Mouse (Mus musculus) heart, adult 11 months (tissue): ENCODE measurements around the gene Cdk5rap1.

Experiments used
- DNase-seq: peaks from one replicate; pipeline ENCODE4 v3.0.0; 2022

Gene Cdk5rap1

GRCm38 (mm10) chr2:154372842-154373500 lies at the start of gene Cdk5rap1:
Gene Cdk5rap1 (minus strand): TSS chr2:154373010.
- no peak for DNase-seq

DNA sequence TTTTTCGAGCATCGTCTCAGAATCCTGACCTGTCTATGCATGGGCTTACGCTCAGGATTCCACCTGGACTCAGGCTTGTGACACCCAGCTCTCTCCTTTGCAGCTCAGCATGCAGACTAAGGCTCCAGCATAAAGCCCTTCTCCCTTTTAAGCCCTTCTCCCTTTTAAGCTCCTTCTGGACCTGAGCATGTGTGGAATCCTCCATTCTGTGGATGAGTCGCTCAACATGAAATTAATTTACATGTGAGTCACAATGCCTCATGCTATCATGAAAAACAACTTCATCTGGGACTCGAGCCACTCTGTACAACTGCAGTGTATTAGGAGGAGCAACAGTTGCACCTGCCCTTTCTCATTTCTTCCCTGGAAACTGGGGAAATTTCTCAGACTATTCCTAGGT lies 49.4 kb upstream of the Cdk5rap1 start:
- DNase-seq: no peak

- no peak for DNase-seq
Observed at GRCm38 (mm10) chr2:154420942-154421731, 48.3 kb upstream of the Cdk5rap1 start.

- no peak for DNase-seq
Observed at GRCm38 (mm10) chr2:154419631-154420515, 47.1 kb upstream of the Cdk5rap1 start.

- DNase-seq: peak; percentile 76
Observed at GRCm38 (mm10) chr2:154418001-154418400, 45.2 kb upstream of the Cdk5rap1 start.

- peak; percentile 70 for DNase-seq
Observed at GRCm38 (mm10) chr2:154417107-154417506, 44.3 kb upstream of the Cdk5rap1 start.

DNA sequence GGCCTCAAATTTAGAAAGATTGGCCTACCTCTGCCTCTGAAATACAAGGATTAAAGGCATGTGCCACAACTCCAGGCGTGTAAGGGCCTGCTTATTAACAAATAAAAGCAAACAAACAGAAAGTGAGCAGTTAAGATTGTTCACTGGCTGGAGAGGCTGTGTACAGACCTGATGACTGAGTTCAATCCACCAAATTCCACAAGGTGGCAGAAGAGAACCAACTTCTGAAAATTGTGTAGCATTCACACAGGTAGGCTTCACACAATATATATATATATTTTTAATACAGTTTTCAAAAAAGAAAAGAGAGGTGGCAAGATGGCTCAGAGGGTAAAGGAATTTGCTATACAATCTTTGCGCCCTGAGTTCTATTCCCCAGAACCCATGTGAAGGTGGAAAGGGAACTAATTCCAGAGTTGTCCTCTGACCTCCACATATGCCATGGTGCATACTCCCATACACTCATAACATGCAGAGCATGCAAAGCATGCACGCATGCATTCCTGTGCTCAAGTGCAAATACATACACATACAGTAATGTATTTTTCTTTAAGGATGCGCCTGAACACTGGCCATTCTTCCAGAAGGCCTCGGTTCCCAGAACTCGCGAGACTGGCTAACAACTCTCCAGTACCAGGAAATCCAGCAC lies 39.3 kb upstream of the Cdk5rap1 start:
- DNase-seq: peak; percentile 63

DNA sequence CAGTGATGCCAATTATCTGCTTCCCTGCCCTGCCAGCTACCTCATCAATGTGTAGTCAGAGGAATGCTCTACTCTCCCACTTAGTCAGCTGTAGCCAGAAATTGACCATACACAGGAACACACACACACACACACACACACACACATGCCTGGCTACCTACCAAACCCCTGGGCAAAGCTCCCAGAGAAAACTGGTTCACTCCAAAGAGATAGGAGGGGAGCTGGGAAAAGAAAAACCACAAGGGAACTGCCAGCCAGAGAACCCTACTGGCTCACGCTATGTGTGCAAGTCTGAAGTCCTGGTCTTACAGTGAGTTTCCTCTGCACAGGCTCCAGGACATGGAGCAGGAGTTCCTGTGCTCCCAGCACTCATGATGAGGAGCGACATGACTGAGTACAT lies 37.5 kb upstream of the Cdk5rap1 start:
- peak; percentile 95 for DNase-seq

DNA sequence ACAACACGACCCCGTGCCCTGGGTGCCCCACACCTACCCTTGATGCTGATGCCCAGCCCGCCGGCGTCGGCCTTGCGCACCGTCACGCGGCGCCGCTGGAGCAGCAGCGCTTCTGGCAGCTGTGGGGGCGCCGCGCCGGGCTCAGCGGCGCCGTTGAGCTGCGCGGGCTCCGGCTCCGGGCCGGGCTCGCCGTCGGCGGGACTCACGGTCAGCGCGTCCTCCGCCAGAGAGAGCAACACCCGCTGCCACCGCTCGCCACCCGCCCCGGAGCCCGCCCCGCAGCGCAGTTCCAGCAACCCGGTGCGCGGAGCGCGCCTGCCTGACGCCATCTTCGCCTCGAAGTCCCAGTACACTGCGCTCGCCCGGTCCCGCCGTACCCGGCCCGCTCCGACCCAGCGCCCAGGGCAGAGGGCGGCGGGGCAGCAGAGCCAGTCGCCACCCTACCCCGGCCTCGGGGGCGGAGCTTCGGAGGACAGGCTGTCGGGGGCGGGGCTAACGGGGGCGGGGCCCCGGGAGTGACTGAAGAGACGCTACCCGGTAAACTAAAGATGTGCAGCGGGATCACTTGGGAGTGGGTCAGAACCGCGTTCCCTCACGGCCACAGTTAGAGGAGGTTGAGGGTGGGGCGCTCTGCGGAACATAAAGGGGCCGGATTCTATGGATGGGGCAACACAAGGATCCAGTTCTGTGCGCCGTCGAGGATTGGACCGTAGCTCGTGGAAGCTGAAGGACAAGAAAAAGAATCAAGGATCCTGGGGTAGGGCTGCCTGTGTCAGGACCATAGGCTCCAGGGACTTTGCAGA lies 35.0 kb upstream of the Cdk5rap1 start, which contains the start of gene Snta1:
Snta1 (minus strand) TSS at position 457 of the 803 bp plus-strand sequence.
- peak; percentile 99 for DNase-seq

- peak; percentile 93 for DNase-seq
Observed at GRCm38 (mm10) chr2:154407063-154407642, 34.3 kb upstream of the Cdk5rap1 start.

GRCm38 (mm10) chr2:154405447-154405994 lies 32.7 kb upstream of the Cdk5rap1 start:
- DNase-seq: no peak

DNA sequence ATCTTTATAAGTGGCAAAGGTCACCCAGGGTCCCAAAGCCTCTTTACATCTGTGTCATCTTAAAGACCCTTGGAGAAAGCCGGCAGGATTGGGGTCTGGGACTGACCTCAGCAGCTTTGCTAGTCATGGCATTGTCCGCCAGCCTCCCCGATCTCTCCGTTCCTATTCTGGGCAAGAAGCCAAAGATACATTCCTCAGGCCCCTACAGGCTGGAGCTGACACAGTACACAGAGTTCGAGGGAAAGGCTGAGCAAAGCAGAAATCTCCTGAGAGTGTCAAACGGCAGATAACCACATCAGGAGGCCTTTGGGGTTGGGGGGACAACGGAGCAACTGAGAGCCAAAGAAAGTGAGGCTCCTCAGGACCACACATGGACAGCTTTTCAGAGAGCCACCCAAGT lies 30.0 kb upstream of the Cdk5rap1 start:
- DNase-seq: peak; percentile 97

- no peak for DNase-seq
Observed at GRCm38 (mm10) chr2:154401976-154402375, 29.2 kb upstream of the Cdk5rap1 start.

DNA sequence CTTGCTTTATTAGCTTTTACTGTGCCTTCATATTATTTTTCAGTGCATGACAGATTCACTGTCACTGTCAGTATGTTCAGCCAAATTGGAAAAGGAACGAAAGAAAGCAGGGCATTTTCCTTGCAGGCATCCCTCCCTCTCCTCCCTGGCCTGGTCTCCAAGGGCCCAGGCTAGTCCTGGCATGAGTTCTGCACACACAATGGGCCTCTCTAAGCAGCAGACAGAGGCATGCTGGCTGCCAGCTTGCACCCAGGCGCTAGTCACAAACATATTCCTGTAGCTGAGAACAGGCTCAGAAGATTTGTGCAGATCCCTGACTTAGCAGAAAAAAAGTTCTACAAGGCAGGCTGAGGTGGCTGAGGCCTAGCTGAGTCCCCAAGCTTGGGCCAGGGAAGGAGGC lies 26.5 kb upstream of the Cdk5rap1 start:
- no peak for DNase-seq

DNA sequence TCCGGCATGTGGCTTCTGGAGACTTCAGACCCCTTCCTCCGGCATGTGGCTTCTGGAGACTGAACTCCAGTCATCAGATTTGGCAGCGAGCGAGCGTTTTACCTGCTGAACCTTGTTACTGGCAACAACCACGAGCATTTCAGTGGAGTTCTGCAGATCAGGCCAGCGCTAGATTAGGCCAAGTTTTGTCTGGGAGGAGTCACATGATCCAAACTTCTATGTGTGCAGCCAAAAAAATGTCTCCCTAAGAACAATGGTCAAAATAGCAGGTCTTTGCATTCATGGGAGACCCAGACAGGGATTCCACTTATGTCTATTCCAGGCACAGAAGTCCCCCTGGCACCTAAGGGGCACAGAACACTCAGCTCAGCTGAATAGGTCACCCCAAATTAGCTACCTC lies 25.5 kb upstream of the Cdk5rap1 start:
- DNase-seq: peak; percentile 93

GRCm38 (mm10) chr2:154396529-154396928 lies 23.7 kb upstream of the Cdk5rap1 start:
- peak; percentile 93 for DNase-seq

DNA sequence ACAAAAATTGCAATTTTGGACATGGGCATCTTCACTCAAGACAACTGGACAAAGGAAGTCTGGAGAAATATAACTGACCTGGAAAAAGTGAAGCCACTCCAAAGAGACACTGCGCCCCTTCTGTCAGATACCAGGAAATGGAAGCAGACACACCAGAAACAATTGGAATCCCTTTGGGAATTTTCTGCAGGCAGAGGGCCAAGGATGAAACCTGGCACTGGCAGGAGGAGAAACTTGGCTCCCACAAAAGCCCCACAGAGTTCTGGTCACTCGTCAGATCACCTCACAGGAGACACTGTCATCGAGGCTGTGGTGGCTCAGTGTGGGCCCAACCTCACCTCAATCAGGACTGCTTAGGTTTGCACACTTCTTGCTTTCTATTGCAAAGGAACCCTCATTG lies 21.8 kb upstream of the Cdk5rap1 start:
- DNase-seq: no peak

DNA sequence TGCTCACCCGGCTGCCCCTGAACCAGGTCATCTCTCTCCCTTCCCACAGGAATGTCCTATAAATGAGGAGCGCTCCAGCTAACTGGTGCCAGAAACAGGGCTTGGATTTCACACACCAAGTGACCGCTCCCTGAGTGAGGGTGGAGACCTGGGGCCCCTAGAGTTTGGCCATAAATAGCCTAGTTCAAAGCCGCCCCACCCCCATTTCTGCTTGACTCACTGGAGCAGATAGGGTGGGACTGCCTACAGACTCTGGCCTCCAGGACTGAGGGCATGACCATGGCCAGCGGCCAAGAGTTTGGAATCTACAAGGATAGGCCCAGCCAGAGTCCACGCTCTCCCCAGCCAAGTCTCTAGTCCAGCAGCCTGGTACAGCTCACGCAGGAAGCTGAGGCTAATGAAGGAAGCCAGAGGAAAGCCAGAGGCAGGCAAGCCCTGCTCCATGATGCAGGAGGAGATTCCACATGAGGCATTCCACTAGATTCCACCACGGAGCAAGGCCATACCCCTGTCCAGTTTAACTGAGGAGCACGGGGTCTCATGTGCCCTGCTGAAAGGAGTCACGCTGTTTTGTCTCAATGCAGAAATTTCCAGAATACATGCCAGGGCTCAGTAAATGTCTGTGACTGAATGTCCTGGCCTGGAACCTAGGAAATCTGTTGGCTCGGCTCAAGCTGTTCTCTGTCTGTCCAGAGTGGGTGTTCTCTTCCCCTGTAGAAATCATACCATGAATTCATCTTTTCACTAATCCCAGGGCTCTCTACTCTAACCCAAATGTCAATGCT lies 17.6 kb upstream of the Cdk5rap1 start:
- peak; percentile 100 for DNase-seq

DNA sequence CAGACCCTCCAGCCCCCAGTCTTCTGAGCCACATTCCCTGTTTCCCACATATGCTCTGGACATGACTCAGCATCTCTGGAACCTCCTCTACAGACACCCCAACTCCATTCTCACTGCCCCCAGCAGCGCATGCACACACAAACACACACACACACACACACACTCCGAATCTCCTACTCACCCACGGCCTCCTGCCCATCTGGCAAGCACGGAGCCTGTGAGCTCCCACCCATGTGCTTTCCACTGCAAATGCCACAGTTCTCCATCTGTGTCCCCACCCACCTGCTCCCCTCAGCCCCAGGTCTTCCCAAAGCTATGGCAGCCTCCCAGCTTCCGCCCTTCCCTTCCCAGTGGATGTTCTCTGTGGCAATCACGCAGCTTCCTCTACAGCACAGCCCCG lies 6.3 kb upstream of the Cdk5rap1 start:
- DNase-seq: no peak
